In genomic region chr8:116139934-116140333, GRCm38 (mm10) we compare ENCODE assay signal across 31 mouse cellular contexts.
"Had no signal": no experiment of that assay in that cellular context is flagged by ENCODE, and none has a peak within 500 bp of the region (broad histone marks: within the 10 kb centered on the region; RNA-seq: fewer than 3 reads in every experiment).

No protein-coding gene starts in this region.

- DNase-seq: left cerebral cortex, postnatal 4 days; liver; liver, embryonic 13.5 days; liver, postnatal 0 days; lung, adult 18-20 months; lung, adult 2 months; lung, embryonic 14.5 days; lung, postnatal 10 days; lung, postnatal 14 days; lung, postnatal 36 days; lung, postnatal 4 days; midbrain, embryonic 14.5 days had no signal

- ATAC-seq: liver, embryonic 12.5 days; liver, postnatal 0 days; lung, postnatal 0 days; midbrain, embryonic 13.5 days; midbrain, embryonic 16.5 days had no signal

- H3K4me2 ChIP-seq: limb, embryonic 12.5 days; limb, embryonic 13.5 days; limb, embryonic 15.5 days; liver, embryonic 11.5 days; liver, embryonic 12.5 days; liver, embryonic 13.5 days; liver, embryonic 15.5 days; lung, embryonic 14.5 days; lung, embryonic 15.5 days; midbrain, embryonic 11.5 days; midbrain, embryonic 12.5 days; midbrain, embryonic 13.5 days had no signal

- H3K9ac ChIP-seq: limb, embryonic 12.5 days; limb, embryonic 13.5 days; limb, embryonic 15.5 days; liver, embryonic 12.5 days; liver, embryonic 13.5 days; liver, embryonic 14.5 days; liver, embryonic 15.5 days; liver, postnatal 0 days; lung, embryonic 14.5 days; lung, embryonic 15.5 days; midbrain, embryonic 12.5 days; midbrain, embryonic 13.5 days had no signal

- H3K4me1 ChIP-seq: liver, embryonic 12.5 days; liver, embryonic 13.5 days; liver, embryonic 15.5 days; megakaryocyte, embryonic 14.5 days had no signal

- H3K4me3 ChIP-seq: left cerebral cortex, adult 2 months; limb, embryonic 10.5 days; limb, embryonic 12.5 days; limb, embryonic 13.5 days; limb, embryonic 15.5 days; liver, embryonic 12.5 days; liver, embryonic 13.5 days; liver, embryonic 15.5 days; lung, embryonic 15.5 days; megakaryocyte, embryonic 14.5 days; midbrain, embryonic 10.5 days; midbrain, embryonic 12.5 days; midbrain, embryonic 13.5 days; myocyte had no signal

- H3K27me3 ChIP-seq: limb, embryonic 13.5 days; limb, embryonic 15.5 days; liver, embryonic 12.5 days; liver, embryonic 13.5 days; liver, embryonic 15.5 days; lung, embryonic 15.5 days; megakaryocyte, embryonic 14.5 days; midbrain, embryonic 12.5 days; midbrain, embryonic 13.5 days had no signal

- H3K9me3 ChIP-seq: limb, embryonic 10.5 days; limb, embryonic 12.5 days; limb, embryonic 13.5 days; limb, embryonic 15.5 days; liver, embryonic 13.5 days; liver, embryonic 15.5 days; lung, embryonic 15.5 days; megakaryocyte, embryonic 14.5 days; midbrain, embryonic 10.5 days; midbrain, embryonic 12.5 days; midbrain, embryonic 13.5 days had no signal

- H3K27ac ChIP-seq: left cerebral cortex, adult 2 months; limb, embryonic 10.5 days; limb, embryonic 12.5 days; limb, embryonic 13.5 days; limb, embryonic 15.5 days; liver, embryonic 12.5 days; liver, embryonic 13.5 days; liver, embryonic 14.5 days; liver, embryonic 15.5 days; lung, embryonic 15.5 days; macrophage; midbrain, embryonic 10.5 days; midbrain, embryonic 12.5 days; midbrain, embryonic 13.5 days had no signal

- H3K36me3 ChIP-seq: limb, embryonic 10.5 days; limb, embryonic 12.5 days; limb, embryonic 13.5 days; limb, embryonic 15.5 days; liver, embryonic 12.5 days; liver, embryonic 13.5 days; liver, embryonic 15.5 days; lung, embryonic 15.5 days; midbrain, embryonic 10.5 days; midbrain, embryonic 12.5 days; midbrain, embryonic 13.5 days had no signal
